Mouse (Mus musculus): Measurements from ENCODE around the gene Ube2h. TPM values are rescaled to one million over a fixed set of nuclear protein-coding genes. Genes with fewer than 3 reads are reported as not detected.

Gene Ube2h
- total and polyA plus RNA-seq, 2 experiments from 2014 or later = 30.4 to 31.9 TPM

DNA sequence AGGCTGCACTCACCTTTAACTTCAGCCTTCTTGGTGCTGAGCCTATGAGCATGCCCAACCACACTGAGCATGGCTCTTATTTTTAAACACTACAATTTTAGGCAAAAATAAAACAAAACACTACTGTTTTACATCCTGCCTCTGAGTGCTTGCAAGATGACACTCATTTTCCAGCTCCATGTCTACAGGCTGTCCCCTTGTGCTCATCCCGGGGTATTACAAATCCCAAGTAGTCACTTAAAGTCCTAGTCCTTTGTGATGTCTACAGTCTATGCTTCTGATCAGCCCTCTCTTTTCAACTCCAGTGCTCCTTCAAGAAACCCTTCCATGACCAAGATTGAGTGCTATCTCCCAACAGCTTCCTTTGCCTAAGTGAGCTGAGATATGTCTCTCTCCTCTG, 26.0 kb downstream of the Ube2h start:
- WGBS = 54% methylated on average over 1 of the region's 1 CpGs
- H3K36me3 ChIP-seq (replicated peaks; ENCODE audit: control insufficient read depth, insufficient read depth, low read length) = peaks cover 54% of the 10 kb centered on the region
- H3K4me1 ChIP-seq (ENCODE audit: control insufficient read depth, insufficient read depth) = peaks cover 27% of the 10 kb centered on the region
- H3K9ac ChIP-seq (replicated peaks; ENCODE audit: low read depth, low read length) = no peak overlapping the region
- H3K4me2 ChIP-seq (ENCODE audit: low read depth, low read length) = no peak overlapping the region
- no peak for ATAC-seq (ENCODE audit: insufficient read depth, low read depth)
- H3K9me3 ChIP-seq (replicated peaks; ENCODE audit: control insufficient read depth, low read length) = no peaks in the 10 kb centered on the region
- H3K27me3 ChIP-seq (ENCODE audit: control insufficient read depth, insufficient read depth, low read length) = no peaks in the 10 kb centered on the region
- no peak overlapping the region for H3K4me3 ChIP-seq (ENCODE audit: low read depth, low read length)
- TF ChIP-seq EP300 (IDR thresholded peaks at IDR 0.05; ENCODE audit: low read depth) (no peak), CTCF (IDR thresholded peaks at IDR 0.05; ENCODE audit: low read depth) (peak; percentile 36)
- no peak overlapping the region for H3K27ac ChIP-seq (ENCODE audit: low read depth)
- DNase-seq (ENCODE audit: low spot score) = peak; percentile 15

DNA sequence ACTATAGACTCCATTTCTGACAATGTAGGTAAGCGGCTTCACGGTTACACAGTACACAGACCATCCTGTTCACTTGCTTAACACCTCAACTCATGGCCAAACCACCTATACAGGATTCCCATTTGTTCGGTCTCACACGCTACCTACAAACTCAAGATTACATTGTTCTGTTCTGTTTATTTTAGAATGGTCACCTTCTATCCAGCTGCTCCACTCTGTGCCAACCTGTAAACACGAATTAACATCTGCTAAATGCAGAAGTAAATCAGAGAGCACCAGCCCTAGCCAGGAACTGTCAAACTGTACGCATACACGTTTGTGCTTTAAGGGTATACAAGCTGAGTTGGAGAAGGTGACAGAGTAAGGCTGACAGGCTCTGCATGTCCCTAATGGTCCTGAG, 27.5 kb downstream of the Ube2h start:
- DNase-seq (ENCODE audit: low spot score) = no peak
- peak overlapping the region; percentile 34; the same call in 1 of the 2 replicates for H3K27ac ChIP-seq (ENCODE audit: low read depth)
- TF ChIP-seq CTCF (IDR thresholded peaks at IDR 0.05; ENCODE audit: low read depth) (no peak), EP300 (IDR thresholded peaks at IDR 0.05; ENCODE audit: low read depth) (no peak)
- H3K27me3 ChIP-seq (ENCODE audit: control insufficient read depth, insufficient read depth, low read length) = no peaks in the 10 kb centered on the region
- WGBS = 57% methylated on average over 7 of the region's 7 CpGs
- no peak overlapping the region for H3K4me3 ChIP-seq (ENCODE audit: low read depth, low read length)
- peaks cover 55% of the 10 kb centered on the region for H3K36me3 ChIP-seq (replicated peaks; ENCODE audit: control insufficient read depth, insufficient read depth, low read length)
- H3K9me3 ChIP-seq (replicated peaks; ENCODE audit: control insufficient read depth, low read length) = no peaks in the 10 kb centered on the region
- no peak overlapping the region for H3K9ac ChIP-seq (replicated peaks; ENCODE audit: low read depth, low read length)
- no peak overlapping the region for H3K4me2 ChIP-seq (ENCODE audit: low read depth, low read length)
- no peak for ATAC-seq (ENCODE audit: insufficient read depth, low read depth)
- peaks cover 32% of the 10 kb centered on the region for H3K4me1 ChIP-seq (ENCODE audit: control insufficient read depth, insufficient read depth)

DNA sequence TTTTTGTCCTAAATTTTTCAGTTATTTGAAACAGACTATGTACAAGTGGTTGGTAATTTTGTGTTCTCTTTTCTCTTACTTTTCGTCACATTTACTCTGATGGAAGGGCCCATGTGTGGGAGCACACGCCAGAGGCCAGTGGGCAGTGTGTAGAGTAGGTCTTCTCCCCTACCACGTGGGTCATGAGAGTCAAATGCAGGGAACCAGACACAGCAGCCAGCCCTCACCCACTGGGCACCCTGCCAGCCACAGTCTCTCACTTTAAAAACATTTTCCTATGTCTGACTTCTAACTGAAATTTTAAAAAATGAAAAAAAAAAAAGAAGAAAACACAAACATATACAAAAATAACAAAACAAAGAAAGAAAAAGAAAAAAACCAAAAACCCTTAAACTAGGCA, 28.0 kb downstream of the Ube2h start:
- peaks cover 59% of the 10 kb centered on the region for H3K36me3 ChIP-seq (replicated peaks; ENCODE audit: control insufficient read depth, insufficient read depth, low read length)
- no peak overlapping the region for H3K4me3 ChIP-seq (ENCODE audit: low read depth, low read length)
- peak; percentile 51; the same call in 1 of the 2 replicates for ATAC-seq (ENCODE audit: insufficient read depth, low read depth)
- WGBS = 30% methylated on average over 3 of the region's 3 CpGs
- H3K4me2 ChIP-seq (ENCODE audit: low read depth, low read length) = no peak overlapping the region
- TF ChIP-seq CTCF (IDR thresholded peaks at IDR 0.05; ENCODE audit: low read depth) = no peak
- no peak for TF ChIP-seq EP300 (IDR thresholded peaks at IDR 0.05; ENCODE audit: low read depth)
- H3K9me3 ChIP-seq (replicated peaks; ENCODE audit: control insufficient read depth, low read length) = no peaks in the 10 kb centered on the region
- 0 out of 2 replicates have a peak overlapping the region, but pooled peaks have one; percentile 11 for H3K27ac ChIP-seq (ENCODE audit: low read depth)
- no peak overlapping the region for H3K9ac ChIP-seq (replicated peaks; ENCODE audit: low read depth, low read length)
- no peak for DNase-seq (ENCODE audit: low spot score)
- H3K27me3 ChIP-seq (ENCODE audit: control insufficient read depth, insufficient read depth, low read length) = no peaks in the 10 kb centered on the region
- H3K4me1 ChIP-seq (ENCODE audit: control insufficient read depth, insufficient read depth) = peaks cover 27% of the 10 kb centered on the region

DNA sequence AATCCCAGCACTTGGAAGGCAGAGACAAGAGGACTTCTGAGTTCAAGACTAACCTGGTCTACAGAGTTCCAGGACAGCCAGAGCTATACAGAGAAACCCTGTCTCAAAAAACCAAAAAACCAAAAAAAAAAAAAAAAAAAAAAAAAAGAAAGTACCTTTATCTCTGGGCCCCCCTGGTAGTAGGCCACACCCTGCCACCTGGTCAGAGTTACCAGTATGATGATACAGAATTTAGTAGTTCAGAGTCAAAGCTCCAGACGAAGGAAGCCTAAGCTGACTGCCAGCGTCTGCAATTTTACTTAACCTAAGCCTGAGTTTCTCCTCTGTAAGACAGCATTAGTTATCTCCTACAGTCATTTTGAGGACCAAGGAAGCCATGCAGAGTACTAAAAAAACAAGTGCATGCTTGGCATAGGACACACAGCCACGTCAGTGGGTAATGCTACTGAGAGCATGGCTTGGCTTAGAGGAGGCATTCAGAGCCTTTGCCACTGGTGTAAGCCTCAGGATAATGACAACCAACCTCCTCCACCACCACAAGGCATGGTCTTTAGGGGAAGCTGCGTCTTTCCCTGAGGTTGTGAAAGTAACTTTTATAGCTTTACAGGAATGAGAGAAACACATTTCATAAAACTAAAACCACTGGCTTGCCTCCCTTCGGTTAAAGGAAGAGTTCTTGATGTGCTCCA, 29.0 kb downstream of the Ube2h start:
- H3K4me2 ChIP-seq (ENCODE audit: low read depth, low read length) = no peak overlapping the region
- 0 out of 2 replicates have a peak overlapping the region, but pooled peaks have one; percentile 23 for H3K27ac ChIP-seq (ENCODE audit: low read depth)
- H3K9ac ChIP-seq (replicated peaks; ENCODE audit: low read depth, low read length) = no peak overlapping the region
- no peaks in the 10 kb centered on the region for H3K27me3 ChIP-seq (ENCODE audit: control insufficient read depth, insufficient read depth, low read length)
- 61% methylated on average over 5 of the region's 5 CpGs for WGBS
- ATAC-seq (ENCODE audit: insufficient read depth, low read depth) (no peak), DNase-seq (ENCODE audit: low spot score) (no peak)
- peaks cover 27% of the 10 kb centered on the region for H3K4me1 ChIP-seq (ENCODE audit: control insufficient read depth, insufficient read depth)
- no peaks in the 10 kb centered on the region for H3K9me3 ChIP-seq (replicated peaks; ENCODE audit: control insufficient read depth, low read length)
- TF ChIP-seq CTCF (IDR thresholded peaks at IDR 0.05; ENCODE audit: low read depth) = no peak
- TF ChIP-seq EP300 (IDR thresholded peaks at IDR 0.05; ENCODE audit: low read depth) = no peak
- no peak overlapping the region for H3K4me3 ChIP-seq (ENCODE audit: low read depth, low read length)
- H3K36me3 ChIP-seq (replicated peaks; ENCODE audit: control insufficient read depth, insufficient read depth, low read length) = peaks cover 56% of the 10 kb centered on the region

DNA sequence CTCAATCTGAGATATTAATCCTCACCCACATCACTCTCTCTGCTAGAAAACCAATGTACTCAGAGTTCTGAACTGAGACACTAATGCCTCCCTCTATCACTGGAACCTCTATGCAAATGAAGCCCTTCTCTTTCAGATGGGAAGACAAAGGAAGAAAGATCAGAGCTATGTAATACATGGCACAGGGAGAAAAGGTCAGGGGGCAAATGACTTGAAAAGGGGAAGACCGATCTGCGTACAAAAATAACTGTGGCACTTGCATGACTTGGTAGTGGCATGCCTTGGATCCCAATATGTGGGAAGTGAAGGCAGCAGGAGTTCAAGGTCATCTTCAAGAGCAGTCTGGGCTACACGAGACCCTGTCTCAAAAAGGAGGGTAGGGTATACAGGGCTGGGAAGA, 31.4 kb downstream of the Ube2h start:
- Histone ChIP-seq H3K27me3 (ENCODE audit: control insufficient read depth, insufficient read depth, low read length) (no peaks in the 10 kb centered on the region), H3K9ac (replicated peaks; ENCODE audit: low read depth, low read length) (no peak overlapping the region), H3K36me3 (replicated peaks; ENCODE audit: control insufficient read depth, insufficient read depth, low read length) (peaks cover 50% of the 10 kb centered on the region), H3K4me1 (ENCODE audit: control insufficient read depth, insufficient read depth) (peaks cover 27% of the 10 kb centered on the region), H3K4me2 (ENCODE audit: low read depth, low read length) (no peak overlapping the region), H3K9me3 (replicated peaks; ENCODE audit: control insufficient read depth, low read length) (no peaks in the 10 kb centered on the region), H3K27ac (ENCODE audit: low read depth) (peak overlapping the region; percentile 8; the same call in 1 of the 2 replicates), H3K4me3 (ENCODE audit: low read depth, low read length) (no peak overlapping the region)
- TF ChIP-seq EP300 (IDR thresholded peaks at IDR 0.05; ENCODE audit: low read depth) = no peak
- TF ChIP-seq CTCF (IDR thresholded peaks at IDR 0.05; ENCODE audit: low read depth) = no peak
- DNase-seq (ENCODE audit: low spot score) = no peak
- WGBS = 26% methylated on average over 3 of the region's 3 CpGs
- ATAC-seq (ENCODE audit: insufficient read depth, low read depth) = no peak
